Mouse (Mus musculus): Measurements from ENCODE around the gene Plcz1.

The Plcz1 gene

GRCm38 (mm10) chr6:139947106-139947879 lies 94.0 kb downstream of the Plcz1 start:
- DNase-seq (ENCODE audit: low spot score in 2 of 2): no peak

Data from spleen, postnatal 4 days (tissue).